Mouse (Mus musculus) right cerebral cortex, adult 18-20 months (tissue): ENCODE measurements around the gene Fars2.

Source experiments
- DNase-seq: peaks from one replicate; pipeline ENCODE4 v3.0.0; 2022; ENCODE audit warnings: mixed read lengths

Fars2 gene

DNA sequence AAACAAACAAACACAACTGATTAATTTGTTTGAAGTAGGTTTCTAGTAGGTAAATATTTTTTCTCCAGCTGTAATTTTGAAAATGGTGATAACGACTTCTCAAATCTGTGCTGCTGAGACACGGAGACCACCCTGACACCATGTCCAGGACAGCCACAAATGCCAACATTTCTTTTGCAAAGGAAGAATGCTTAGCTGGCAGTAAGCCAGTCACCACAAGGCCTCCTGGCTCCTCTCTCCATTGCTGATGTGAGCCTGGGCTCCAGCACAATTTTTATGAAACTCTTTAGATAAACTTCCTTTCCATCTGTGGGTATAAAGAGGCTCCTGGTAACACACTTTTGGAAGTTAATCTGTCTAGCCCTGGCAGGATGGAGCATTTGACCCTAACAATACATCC, 632.8 kb downstream of the Fars2 start:
- no peak for DNase-seq

GRCm38 (mm10) chr13:36751861-36752260, 634.6 kb downstream of the Fars2 start:
- DNase-seq: no peak

GRCm38 (mm10) chr13:36766801-36767200, 649.6 kb downstream of the Fars2 start:
- no peak for DNase-seq
